Mouse (Mus musculus) lung, adult 10 weeks (tissue): ENCODE results near the gene Psmb10. TPM values are rescaled to one million over a fixed set of nuclear protein-coding genes. Genes with fewer than 3 reads are reported as not detected.

Source experiments
- polyA plus RNA-seq: library from polyadenylated mRNA; stranded (reverse); fragments of 350-450 nt; fragmentation: Illumina TruSeq; extraction: RNeasy Lipid Tissue Mini Kit (QIAGEN cat#74804); gene quantifications from one replicate; pipeline ENCODE4 v1.2.3, GENCODE M21; 2014; ENCODE audit warnings: low read depth, low replicate concordance; ENCODE audit not compliant: insufficient read depth

The Psmb10 gene
- 150 TPM for polyA plus RNA-seq

DNA sequence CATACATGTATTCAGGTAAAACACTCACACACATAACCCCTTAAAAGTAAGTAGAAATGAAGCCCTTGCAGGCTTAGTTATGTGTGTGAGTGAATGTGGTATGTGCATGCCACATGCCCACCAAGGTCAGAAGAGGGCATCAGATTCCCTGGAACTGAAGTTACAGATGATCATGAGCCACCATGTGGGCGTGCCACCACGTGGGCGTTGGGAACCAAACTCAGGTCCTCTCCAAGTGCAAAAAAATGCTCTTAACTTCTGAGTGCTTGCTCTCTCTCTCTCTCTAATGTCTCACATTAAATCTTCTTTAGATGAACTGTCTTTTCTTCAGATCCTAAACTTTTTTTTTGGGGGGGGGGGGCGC lies at the start of gene Psmb10:
TSS of gene Psmb10 (minus strand) at position 139 of the 364 bp plus-strand sequence.

DNA sequence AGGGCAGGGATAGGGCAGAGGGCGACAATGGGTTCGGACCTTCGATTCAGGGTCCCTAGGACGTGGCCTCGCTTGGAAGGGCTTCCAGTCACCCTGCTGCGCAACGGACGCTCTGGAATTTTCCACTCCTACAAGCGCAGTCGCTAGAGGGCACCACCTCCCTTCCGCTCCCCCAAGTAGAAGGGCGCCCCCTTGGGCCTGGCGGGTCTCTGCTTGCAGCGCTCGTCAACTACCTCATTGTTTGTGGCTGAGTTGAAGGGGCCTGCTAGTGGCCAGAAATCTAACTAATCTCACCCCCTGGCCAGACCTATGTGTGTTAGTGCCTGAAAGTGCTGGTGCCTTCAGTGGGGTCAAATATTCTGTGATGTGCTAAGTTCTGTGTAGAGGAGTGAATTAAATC lies 41.1 kb upstream of the Psmb10 start, which contains the start of gene Dpep3:
TSS of gene Dpep3 (minus strand) at position 105 of the 400 bp plus-strand sequence.

DNA sequence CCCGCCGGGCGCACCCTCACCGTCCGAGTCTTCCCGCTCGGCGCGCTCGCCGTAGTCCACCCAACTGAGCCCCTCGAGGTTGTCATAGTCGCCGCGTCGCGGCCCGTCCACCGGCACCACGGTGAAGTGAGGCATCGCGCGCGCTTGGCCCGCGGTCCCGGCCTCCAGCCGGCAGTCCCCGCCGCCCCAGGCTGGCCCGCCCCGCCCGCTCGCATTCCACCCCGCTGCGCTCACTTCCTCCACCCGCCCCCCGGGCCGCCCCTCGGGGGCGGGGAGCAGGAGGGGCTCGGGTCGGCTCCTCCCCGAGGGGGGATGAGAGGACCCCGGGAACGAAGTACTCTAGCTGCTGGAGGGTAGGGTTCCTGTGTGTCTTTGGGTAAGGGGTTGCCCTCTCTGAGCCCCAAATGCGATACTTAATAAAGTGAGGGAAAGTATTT lies 27.7 kb upstream of the Psmb10 start, which contains the start of gene Slc12a4:
TSS of gene Slc12a4 (minus strand) at position 193 of the 437 bp plus-strand sequence.

DNA sequence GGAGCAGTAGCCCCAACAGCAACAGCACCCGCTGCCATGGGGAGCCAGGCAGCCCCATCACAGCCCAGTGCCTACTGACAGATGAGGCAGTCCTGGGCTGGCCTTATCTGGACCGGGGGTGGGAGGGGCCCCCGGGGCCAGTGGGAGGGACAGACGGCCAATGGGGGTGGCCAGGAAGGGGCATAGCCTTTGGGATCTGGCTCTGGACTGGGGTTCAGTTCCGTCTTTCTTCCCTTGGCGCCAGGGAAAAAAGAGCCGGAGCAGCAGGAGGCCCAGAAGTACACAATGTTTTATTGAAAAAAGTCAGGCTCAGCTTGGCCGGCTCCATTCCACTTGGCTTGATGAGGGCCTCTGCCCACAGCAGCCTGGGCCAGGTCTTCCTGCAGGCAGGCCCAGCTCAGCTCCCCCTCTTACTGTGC lies 5.1 kb upstream of the Psmb10 start, which contains the start of gene Lcat:
TSS of gene Lcat (minus strand) at position 62 of the 419 bp plus-strand sequence.

DNA sequence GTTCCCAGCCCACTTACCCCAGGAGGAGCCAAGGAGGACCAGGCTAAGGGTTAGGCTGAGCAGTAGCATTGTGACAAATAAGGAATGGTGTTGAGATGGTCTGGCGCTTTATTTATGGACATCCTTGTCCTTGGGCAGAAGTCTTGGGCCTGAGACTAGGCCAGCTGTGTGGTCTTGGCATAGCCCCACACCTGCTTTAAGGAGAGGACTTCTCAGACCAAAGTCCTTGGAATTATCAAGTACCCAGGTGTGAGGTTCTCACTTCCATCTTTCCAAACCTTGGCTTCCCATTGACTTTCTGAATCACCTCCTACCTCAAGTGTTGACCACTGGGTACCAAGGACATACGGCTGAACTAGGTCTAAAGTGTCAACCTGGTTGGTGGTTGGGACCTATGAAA lies 4.5 kb downstream of the Psmb10 start, which contains the start of gene Ctrl:
TSS of gene Ctrl (minus strand) at position 101 of the 400 bp plus-strand sequence.

DNA sequence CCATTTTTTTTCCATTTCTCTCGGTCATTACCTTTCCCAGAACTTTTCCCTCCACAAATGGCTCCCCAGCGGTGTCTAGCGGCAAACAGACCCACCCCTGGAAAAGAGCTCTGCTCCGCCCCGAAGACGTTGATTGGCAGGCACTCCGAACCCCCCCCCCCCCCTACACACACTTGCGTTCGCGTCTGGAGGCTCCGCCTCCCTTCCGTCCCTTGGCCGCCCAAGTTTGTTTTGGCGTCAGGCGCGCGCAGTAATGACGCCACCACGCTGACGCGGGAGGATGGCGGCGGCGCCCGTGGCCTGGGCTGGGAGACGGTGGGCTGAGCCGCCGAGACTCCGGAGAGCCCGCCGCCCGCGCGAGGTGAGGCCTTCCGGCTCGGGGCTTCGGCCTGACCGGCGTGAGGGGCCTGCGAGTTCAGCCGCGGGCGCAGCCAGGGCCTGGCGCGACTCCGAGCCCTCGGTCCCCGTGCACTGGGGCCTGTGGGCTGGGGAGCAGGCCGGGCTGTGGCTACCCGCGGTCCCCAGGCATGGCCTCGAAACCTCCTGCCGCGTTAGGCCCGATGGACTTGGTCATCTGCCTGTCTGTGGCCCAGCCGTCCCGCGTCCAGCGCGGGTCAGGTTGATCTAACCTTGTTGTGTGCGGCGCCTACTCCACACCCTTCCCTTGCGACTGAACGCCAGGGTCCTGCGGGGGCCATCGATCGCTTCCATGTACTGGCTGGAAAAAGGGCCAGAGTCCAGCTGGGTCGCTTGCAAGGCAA lies 37.9 kb downstream of the Psmb10 start, which contains the start of gene Pskh1:
TSS of gene Pskh1 (plus strand) at position 262 of the 761 bp plus-strand sequence.

DNA sequence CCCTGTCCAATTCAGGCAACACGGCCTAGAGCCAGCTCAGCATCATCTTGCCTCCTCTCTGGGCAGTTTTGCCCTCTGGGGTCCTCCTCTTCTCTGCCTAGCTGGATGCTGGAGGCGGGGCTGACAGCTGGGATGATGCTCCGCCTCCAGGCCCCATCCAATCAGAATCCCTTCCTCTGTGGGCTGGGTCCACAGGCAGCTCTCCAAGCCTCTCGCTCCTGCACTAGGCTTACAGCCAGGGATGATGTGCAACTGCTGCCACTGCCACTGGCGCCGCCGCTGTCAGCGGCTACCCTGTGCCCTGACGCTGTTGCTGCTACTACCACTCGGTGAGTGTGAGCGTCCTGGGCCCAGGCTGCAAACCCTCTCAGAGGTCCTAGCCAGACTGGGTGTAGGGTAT lies 44.9 kb downstream of the Psmb10 start, which contains the start of gene Nrn1l:
TSS of gene Nrn1l (plus strand) at position 229 of the 400 bp plus-strand sequence.

Other genes starting within 250 kb of the Psmb10 start
- gene Acd, start 237.3 kb downstream of the Psmb10 start, polyA plus RNA-seq: 22.3 TPM
- gene Pard6a, start 237.3 kb downstream of the Psmb10 start, polyA plus RNA-seq: 12.1 TPM
- gene 4933405L10Rik, start 230.8 kb downstream of the Psmb10 start, polyA plus RNA-seq: not detected
- 4.8 TPM for gene Enkd1, start 230.2 kb downstream of the Psmb10 start, polyA plus RNA-seq
- 9.4 TPM for gene Gfod2, start 179.8 kb downstream of the Psmb10 start, polyA plus RNA-seq
- 7.8 TPM for gene Ranbp10, start 111.1 kb downstream of the Psmb10 start, polyA plus RNA-seq
- 3.0 TPM for gene Tsnaxip1, start 110.7 kb downstream of the Psmb10 start, polyA plus RNA-seq
- gene Cenpt, start 85.2 kb downstream of the Psmb10 start, polyA plus RNA-seq: 8.7 TPM
- gene Thap11, start 83.3 kb downstream of the Psmb10 start, polyA plus RNA-seq: 29.0 TPM
- 73.5 TPM for gene Nutf2, start 77.9 kb downstream of the Psmb10 start, polyA plus RNA-seq
- gene Edc4, start 57.6 kb downstream of the Psmb10 start, polyA plus RNA-seq: 11.8 TPM
- gene Nrn1l, start 44.9 kb downstream of the Psmb10 start, polyA plus RNA-seq: 0.93 TPM
- gene Pskh1, start 38.0 kb downstream of the Psmb10 start, polyA plus RNA-seq: 11.8 TPM
- 0.77 TPM for gene Ctrl, start 4.6 kb downstream of the Psmb10 start, polyA plus RNA-seq
- gene Lcat, start 4.9 kb upstream of the Psmb10 start, polyA plus RNA-seq: 1.00 TPM
- gene Slc12a4, start 27.7 kb upstream of the Psmb10 start, polyA plus RNA-seq: 21.9 TPM
- gene Dpep3, start 41.0 kb upstream of the Psmb10 start, polyA plus RNA-seq: not detected
- gene Dus2, start 52.9 kb upstream of the Psmb10 start, polyA plus RNA-seq: 7.0 TPM
- gene Dpep2nb, start 67.5 kb upstream of the Psmb10 start, polyA plus RNA-seq: not detected
- 4.4 TPM for gene Ddx28, start 73.4 kb upstream of the Psmb10 start, polyA plus RNA-seq
- 10.7 TPM for gene Nfatc3, start 120.4 kb upstream of the Psmb10 start, polyA plus RNA-seq
- 11.1 TPM for gene Esrp2, start 198.5 kb upstream of the Psmb10 start, polyA plus RNA-seq
- 26.8 TPM for gene Pla2g15, start 212.0 kb upstream of the Psmb10 start, polyA plus RNA-seq
- gene Slc7a6, start 230.4 kb upstream of the Psmb10 start, polyA plus RNA-seq: 6.6 TPM